Mouse (Mus musculus) kidney, embryonic 14.5 days (tissue): ENCODE results near the gene Olfr91. TPM values are rescaled to one million over a fixed set of nuclear protein-coding genes. Genes with fewer than 3 reads are reported as not detected.

Experiments used
- ATAC-seq: fragments of 200-750 bp; cut with Nextera tagmentation; 2 replicates; pipeline ENCODE4 v1.8.0; 2017; ENCODE audit warnings: moderate number of reproducible peaks, mild to moderate bottlenecking, moderate TSS enrichment, moderate library complexity; ENCODE audit not compliant: low FRiP score, low TSS enrichment
- H3K27ac ChIP-seq: fragments of 300-500 bp; sonication (generic); 2 replicates; pipeline ENCODE4 v1.5.1; 2014; ENCODE audit warnings: low read depth, mild to moderate bottlenecking, low read length, moderate library complexity, mixed read lengths
- H3K27me3 ChIP-seq: fragments of 300-500 bp; sonication (generic); 2 replicates; pipeline ENCODE4 v1.6.1; 2014; ENCODE audit warnings: mild to moderate bottlenecking, low read length; ENCODE audit not compliant: control insufficient read depth, insufficient read depth
- H3K36me3 ChIP-seq: fragments of 300-500 bp; sonication (generic); 2 replicates; pipeline ENCODE4 v1.6.1; 2014; ENCODE audit warnings: low read length, mixed read lengths; ENCODE audit not compliant: control insufficient read depth, insufficient read depth
- H3K4me1 ChIP-seq: fragments of 300-500 bp; sonication (generic); 2 replicates; pipeline ENCODE4 v1.6.1; 2014; ENCODE audit warnings: low read length, mixed read lengths; ENCODE audit not compliant: control insufficient read depth, insufficient read depth
- H3K4me2 ChIP-seq: fragments of 300-500 bp; sonication (generic); replicated peaks from 2 replicates; pipeline ENCODE4 v1.6.1; 2014; ENCODE audit warnings: low read depth, mild to moderate bottlenecking, low read length
- H3K4me3 ChIP-seq: fragments of 300-500 bp; sonication (generic); 2 replicates; pipeline ENCODE4 v1.5.1; 2014; ENCODE audit warnings: mild to moderate bottlenecking, low read length
- H3K9ac ChIP-seq: fragments of 300-500 bp; sonication (generic); 2 replicates; pipeline ENCODE4 v1.6.1; 2014; ENCODE audit warnings: low read depth, mild to moderate bottlenecking, low read length, moderate library complexity
- H3K9me3 ChIP-seq: fragments of 300-500 bp; sonication (generic); 2 replicates; pipeline ENCODE4 v1.6.1; 2016; ENCODE audit warnings: low read length; ENCODE audit not compliant: control insufficient read depth
- WGBS: fragments of 180-500 bp; shearing (Covaris S2); extraction: QIAGEN DNeasy Blood & Tissue Kit; methylation state at CpG from one replicate; pipeline ENCODE4 v1.1.7; 2014; 5-methylcytosine and 5-hydroxymethylcytosine counted together
- polyA plus RNA-seq: library from polyadenylated mRNA; unstranded; fragments of >200 nt; fragmentation: Nextera tagmentation; extraction: Ambion mirVana; gene quantifications from 2 replicates; pipeline ENCODE4 v1.2.1, GENCODE M21; 2014

Olfr91 gene
- polyA plus RNA-seq, 1 experiment from 2014 or later, result not detected

DNA sequence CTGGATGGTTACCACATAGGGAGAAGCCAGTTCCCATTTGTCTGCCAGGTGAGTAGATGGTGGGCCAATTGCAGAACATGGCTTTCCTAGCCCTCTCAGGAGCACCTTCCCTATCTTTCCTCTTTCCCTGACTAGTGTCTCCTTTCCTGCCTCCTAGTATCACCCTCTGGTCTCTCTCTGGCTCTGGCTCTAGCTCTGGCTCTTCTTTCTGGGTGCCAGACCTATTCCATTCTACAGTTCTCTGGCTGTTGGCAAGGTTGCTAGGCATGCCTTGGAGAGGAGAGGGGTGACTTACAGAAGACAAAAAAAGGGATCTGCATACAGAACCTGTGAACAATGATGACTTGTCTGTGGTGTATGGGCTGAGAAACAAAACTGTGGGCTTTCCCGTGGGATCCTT, 30.2 kb downstream of the Olfr91 start:
- H3K27me3 ChIP-seq, result no peaks in the 10 kb centered on the region
- peaks cover 87% of the 10 kb centered on the region for H3K36me3 ChIP-seq
- no peak overlapping the region for H3K27ac ChIP-seq
- 90% methylated on average over 1 of the region's 1 CpGs for WGBS
- no peak overlapping the region for H3K4me2 ChIP-seq
- H3K4me1 ChIP-seq, result no peaks in the 10 kb centered on the region
- ATAC-seq, result no peak
- H3K9me3 ChIP-seq, result no peaks in the 10 kb centered on the region
- no peak overlapping the region for H3K9ac ChIP-seq
- H3K4me3 ChIP-seq, result no peak overlapping the region

DNA sequence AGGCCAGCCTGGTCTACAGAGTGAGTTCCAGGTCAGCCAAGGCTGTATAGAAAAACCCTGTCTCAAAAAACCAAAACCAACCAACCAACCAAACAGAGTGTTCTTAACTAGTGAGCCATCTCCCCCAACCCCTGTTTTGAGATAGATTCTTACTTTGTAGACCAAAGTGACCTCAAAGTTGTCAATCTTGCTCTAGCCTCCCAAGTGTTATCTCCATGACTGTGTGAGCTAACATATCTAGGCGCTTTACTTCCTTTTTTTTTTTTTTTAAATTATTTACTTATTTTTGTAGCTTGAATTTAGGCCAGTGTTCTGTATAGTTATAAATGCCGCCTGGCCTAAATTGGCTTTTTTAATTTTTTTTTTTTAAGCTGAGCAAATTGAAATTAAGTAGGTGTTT, 32.1 kb downstream of the Olfr91 start:
- ATAC-seq, result no peak
- WGBS, result 96% methylated on average over 2 of the region's 2 CpGs

DNA sequence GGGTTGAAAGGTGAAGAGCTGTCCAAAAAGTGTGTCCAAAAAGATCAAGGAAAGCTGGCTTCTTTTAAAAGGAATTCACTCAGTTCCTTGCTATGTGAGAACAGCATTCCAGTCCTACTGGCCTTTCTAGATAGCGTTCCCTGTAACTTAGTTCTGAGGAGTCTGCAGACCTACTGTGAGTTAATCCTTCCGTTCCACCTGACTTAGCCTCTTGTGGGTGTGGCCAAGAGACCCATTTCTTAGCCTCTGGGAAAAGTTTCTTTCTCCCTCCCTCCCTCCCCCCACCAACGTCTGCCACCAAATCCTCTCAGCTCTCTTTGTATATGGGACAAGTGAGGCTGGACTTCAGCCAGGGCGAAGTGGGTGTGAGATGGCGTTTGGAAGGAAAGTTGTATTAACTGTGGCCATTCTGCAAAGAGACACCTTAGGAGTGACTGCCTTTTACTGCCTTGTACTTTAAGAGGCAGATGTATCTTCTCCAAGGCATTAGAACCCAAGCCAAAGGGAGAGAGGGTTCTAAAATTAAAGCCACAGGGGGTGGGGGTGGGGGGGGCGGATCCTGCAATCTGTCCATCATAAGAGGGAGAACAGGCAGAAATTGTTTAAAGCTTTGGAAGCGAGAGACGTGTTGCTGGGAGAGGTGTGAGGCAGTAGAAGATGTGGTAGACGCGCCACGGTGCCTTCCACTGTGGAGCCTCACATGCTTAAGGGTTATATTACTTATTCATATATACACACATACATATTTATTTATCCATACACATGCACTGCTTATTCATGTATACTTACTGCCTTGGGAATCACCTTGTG, 34.2 kb downstream of the Olfr91 start:
- H3K9me3 ChIP-seq, result no peaks in the 10 kb centered on the region
- 93% methylated on average over 11 of the region's 11 CpGs for WGBS
- H3K36me3 ChIP-seq, result peaks cover 90% of the 10 kb centered on the region
- no peak overlapping the region for H3K4me3 ChIP-seq
- no peak for ATAC-seq
- no peak overlapping the region for H3K4me2 ChIP-seq
- H3K27ac ChIP-seq, result no peak overlapping the region
- H3K27me3 ChIP-seq, result no peaks in the 10 kb centered on the region
- H3K4me1 ChIP-seq, result no peaks in the 10 kb centered on the region
- no peak overlapping the region for H3K9ac ChIP-seq

More for the DNA sequence above, 32.1 kb downstream of the Olfr91 start:
- no peaks in the 10 kb centered on the region for H3K9me3 ChIP-seq
- H3K27me3 ChIP-seq, result no peaks in the 10 kb centered on the region
- H3K4me1 ChIP-seq, result no peaks in the 10 kb centered on the region
- H3K27ac ChIP-seq, result no peak overlapping the region
- no peak overlapping the region for H3K4me2 ChIP-seq
- H3K9ac ChIP-seq, result no peak overlapping the region
- H3K4me3 ChIP-seq, result no peak overlapping the region
- H3K36me3 ChIP-seq, result peaks cover 91% of the 10 kb centered on the region

DNA sequence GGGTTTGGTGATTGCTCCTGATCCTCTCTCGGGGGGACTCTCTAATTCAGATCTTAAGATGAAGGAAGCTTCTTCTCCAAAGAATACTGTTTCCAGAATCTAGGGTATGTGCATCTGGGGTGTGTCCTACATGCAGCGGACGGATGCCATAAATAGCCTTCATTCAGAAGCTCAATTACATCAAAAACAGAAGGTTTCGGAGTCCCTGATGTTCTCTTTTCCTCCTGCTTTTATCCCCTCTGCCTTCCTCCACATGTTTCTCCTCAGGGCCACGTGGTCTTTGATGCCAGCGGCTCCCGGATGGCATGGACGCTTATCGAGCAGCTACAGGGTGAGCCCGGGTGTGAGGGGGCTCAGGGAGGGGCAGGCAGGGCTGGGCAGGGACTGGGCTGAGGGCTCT, 35.0 kb downstream of the Olfr91 start:
- Histone ChIP-seq H3K27me3 (no peaks in the 10 kb centered on the region), H3K4me1 (no peaks in the 10 kb centered on the region), H3K9me3 (no peaks in the 10 kb centered on the region), H3K27ac (no peak overlapping the region), H3K36me3 (peaks cover 84% of the 10 kb centered on the region), H3K4me2 (no peak overlapping the region), H3K4me3 (no peak overlapping the region), H3K9ac (no peak overlapping the region)
- ATAC-seq, result no peak
- 80% methylated on average over 10 of the region's 10 CpGs for WGBS

DNA sequence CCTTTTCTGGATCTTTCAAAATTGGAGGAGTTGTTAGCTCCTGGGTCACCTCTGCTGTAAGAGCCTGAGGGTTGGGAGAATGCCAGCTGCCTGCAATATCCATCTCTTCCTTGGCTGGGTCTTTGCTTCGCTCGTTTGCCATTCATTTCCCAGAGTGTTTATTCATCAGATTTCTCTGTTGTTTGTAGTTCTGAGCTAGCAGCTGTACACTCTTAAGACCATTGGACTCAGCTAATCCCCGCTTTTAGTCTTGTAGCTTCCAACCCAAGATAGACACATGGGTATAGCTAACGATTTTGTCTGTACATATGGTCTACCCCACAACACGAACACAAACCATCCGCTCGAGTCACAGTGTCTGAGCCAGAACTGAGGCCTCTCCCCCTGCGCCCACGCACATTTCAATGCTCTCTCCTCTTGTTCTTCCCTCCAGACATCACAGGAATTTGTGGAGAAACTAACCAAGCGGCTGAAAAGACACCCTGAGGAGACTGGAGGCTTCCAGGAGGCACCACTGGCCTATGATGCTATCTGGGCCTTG, 35.9 kb downstream of the Olfr91 start:
- no peak overlapping the region for H3K4me2 ChIP-seq
- no peak overlapping the region for H3K27ac ChIP-seq
- no peak for ATAC-seq
- H3K9me3 ChIP-seq, result no peaks in the 10 kb centered on the region
- no peak overlapping the region for H3K9ac ChIP-seq
- no peaks in the 10 kb centered on the region for H3K4me1 ChIP-seq
- H3K4me3 ChIP-seq, result no peak overlapping the region
- H3K27me3 ChIP-seq, result no peaks in the 10 kb centered on the region
- WGBS, result 91% methylated on average over 10 of the region's 10 CpGs
- H3K36me3 ChIP-seq, result peaks cover 75% of the 10 kb centered on the region

DNA sequence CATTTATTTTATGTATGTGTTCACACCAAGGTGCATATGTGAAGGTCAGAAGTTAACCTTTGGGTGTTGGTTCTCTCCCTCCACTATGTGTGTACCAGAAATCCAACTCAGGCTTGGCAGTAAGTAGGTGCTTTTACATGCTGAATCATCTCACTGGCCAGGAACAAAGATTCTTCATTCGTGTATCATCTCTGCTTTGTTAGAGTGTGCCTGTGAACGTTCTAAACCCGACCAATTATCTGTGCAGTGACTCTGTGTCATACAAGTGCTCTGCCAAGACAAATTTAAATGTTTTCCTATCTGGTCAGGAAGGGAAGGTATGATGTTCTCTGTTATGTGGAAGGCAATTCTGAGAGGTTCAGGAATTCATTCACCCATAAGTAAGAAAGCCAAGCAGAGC, 36.6 kb downstream of the Olfr91 start:
- Histone ChIP-seq H3K4me1 (no peaks in the 10 kb centered on the region), H3K9me3 (no peaks in the 10 kb centered on the region), H3K27me3 (no peaks in the 10 kb centered on the region), H3K36me3 (peaks cover 75% of the 10 kb centered on the region), H3K4me3 (no peak overlapping the region), H3K9ac (no peak overlapping the region), H3K4me2 (no peak overlapping the region), H3K27ac (no peak overlapping the region)
- no peak for ATAC-seq
- WGBS, result 92% methylated on average over 3 of the region's 3 CpGs

DNA sequence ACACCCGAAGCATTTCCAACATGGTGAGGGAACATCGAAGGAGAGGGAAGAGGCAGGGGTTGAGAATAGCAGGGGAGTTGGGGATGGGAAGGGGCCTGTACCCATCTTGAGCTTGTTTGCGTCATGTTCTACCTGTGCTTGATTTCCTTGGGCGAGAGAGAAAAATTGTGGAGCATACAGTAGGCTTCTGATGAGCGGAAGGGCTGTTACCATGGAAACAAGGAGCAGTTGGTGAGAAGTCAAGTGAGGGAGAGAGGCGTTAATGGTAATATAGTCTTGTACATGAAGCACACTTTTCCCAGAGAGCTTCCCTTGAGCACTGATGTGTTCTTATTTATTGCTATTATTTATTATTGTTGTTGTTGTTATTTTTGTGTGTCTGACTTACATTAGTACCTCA, 41.1 kb downstream of the Olfr91 start:
- Histone ChIP-seq H3K9me3 (no peaks in the 10 kb centered on the region), H3K27ac (no peak overlapping the region), H3K9ac (no peak overlapping the region), H3K27me3 (no peaks in the 10 kb centered on the region), H3K36me3 (peaks cover 47% of the 10 kb centered on the region), H3K4me3 (no peak overlapping the region), H3K4me2 (no peak overlapping the region), H3K4me1 (no peaks in the 10 kb centered on the region)
- 90% methylated on average over 6 of the region's 6 CpGs for WGBS
- no peak for ATAC-seq

DNA sequence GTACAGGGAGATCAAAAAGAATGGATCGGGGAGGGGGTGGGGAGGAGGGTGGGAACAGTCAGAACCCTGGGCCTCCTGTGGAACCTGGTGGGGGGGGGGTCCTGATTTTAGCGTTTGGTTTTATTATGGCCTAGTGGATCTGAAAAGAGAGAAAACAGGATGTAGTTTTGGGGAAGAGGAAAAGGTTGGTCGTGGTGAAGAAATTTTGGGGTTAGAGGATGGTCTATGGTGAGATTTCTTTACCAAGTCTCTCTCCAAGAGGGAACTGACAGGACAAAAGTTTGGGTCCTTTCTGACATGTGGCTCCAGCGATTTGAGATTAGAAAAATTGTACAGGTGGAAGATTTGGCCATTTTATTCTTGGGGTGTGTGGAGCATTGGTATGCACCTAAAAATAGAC, 46.3 kb downstream of the Olfr91 start:
- no peak for ATAC-seq
- WGBS, result 52% methylated on average over 4 of the region's 4 CpGs
- Histone ChIP-seq H3K9ac (no peak overlapping the region), H3K4me2 (no peak overlapping the region), H3K27me3 (no peaks in the 10 kb centered on the region; the same call in 1 of the 2 replicates), H3K4me3 (no peak overlapping the region), H3K27ac (no peak overlapping the region), H3K9me3 (no peaks in the 10 kb centered on the region), H3K4me1 (peaks cover 18% of the 10 kb centered on the region), H3K36me3 (peaks cover 18% of the 10 kb centered on the region)

DNA sequence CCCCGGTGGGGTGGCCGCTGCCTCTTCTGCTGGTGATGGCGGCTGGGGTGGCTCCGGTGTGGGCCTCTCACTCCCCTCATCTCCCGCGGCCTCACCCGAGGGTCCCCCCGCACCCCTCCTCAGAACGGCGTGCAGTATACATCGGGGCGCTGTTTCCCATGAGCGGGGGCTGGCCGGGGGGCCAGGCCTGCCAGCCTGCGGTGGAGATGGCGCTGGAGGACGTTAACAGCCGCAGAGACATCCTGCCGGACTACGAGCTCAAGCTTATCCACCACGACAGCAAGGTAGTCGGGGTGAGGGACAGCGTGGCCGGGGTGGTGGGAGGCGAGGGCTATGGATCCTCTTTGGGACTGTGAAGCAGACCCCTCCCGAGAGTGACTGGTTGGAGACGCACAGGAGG, 47.2 kb downstream of the Olfr91 start:
- H3K36me3 ChIP-seq, result peaks cover 10% of the 10 kb centered on the region
- no peak overlapping the region for H3K27ac ChIP-seq
- peak overlapping the region; percentile 82 for H3K4me2 ChIP-seq
- ATAC-seq, result peak; percentile 7; the same call in 1 of the 2 replicates
- WGBS, result 6% methylated on average over 27 of the region's 27 CpGs
- H3K4me3 ChIP-seq, result peak overlapping the region; percentile 58
- H3K9ac ChIP-seq, result peak overlapping the region; percentile 62; the same call in 1 of the 2 replicates
- H3K9me3 ChIP-seq, result no peaks in the 10 kb centered on the region
- H3K4me1 ChIP-seq, result peaks cover 18% of the 10 kb centered on the region
- H3K27me3 ChIP-seq, result no peaks in the 10 kb centered on the region; the same call in 1 of the 2 replicates
